21 mouse cellular contexts compared by ENCODE assay signal in genomic region chr3:92364887-92365286, GRCm38 (mm10). TPM values are rescaled to one million over a fixed set of nuclear protein-coding genes. Genes with fewer than 3 reads are reported as not detected.
"Had no signal": no experiment of that assay in that cellular context is flagged by ENCODE, and none has a peak within 500 bp of the region (broad histone marks: within the 10 kb centered on the region; RNA-seq: fewer than 3 reads in every experiment).

TSS of gene Sprr2f (plus strand) at chr3:92365187.

- H3K9ac ChIP-seq: neural tube, embryonic 15.5 days; stomach, embryonic 15.5 days had no signal

- H3K27me3 ChIP-seq: neural tube, embryonic 15.5 days; stomach, embryonic 15.5 days had no signal

- H3K27ac ChIP-seq: neural tube, embryonic 15.5 days; stomach, embryonic 15.5 days; stomach, postnatal 0 days had no signal

- H3K9me3 ChIP-seq: neural tube, embryonic 15.5 days; stomach, embryonic 15.5 days had no signal

- H3K4me3 ChIP-seq: neural tube, embryonic 15.5 days; stomach, embryonic 15.5 days had no signal

- H3K4me2 ChIP-seq: neural tube, embryonic 15.5 days; stomach, embryonic 15.5 days had no signal

- DNase-seq: retina, postnatal 1 day; right cerebral cortex, adult 18-20 months; right cerebral cortex, postnatal 14 days; right cerebral cortex, postnatal 25 days; right cerebral cortex, postnatal 4 days; spleen, adult 18-20 months; thymus, adult 18-20 months; thymus, adult 2 months; thymus, postnatal 14 days; thymus, postnatal 25 days; thymus, postnatal 36 days; thymus, postnatal 4 days had no signal

- H3K4me1 ChIP-seq: neural tube, embryonic 15.5 days; stomach, embryonic 15.5 days had no signal

- H3K36me3 ChIP-seq: neural tube, embryonic 15.5 days; stomach, embryonic 15.5 days had no signal

RNA-seq across cellular contexts. Expression of gene Sprr2f, which starts in this region (rescaled TPM):
- polyA plus RNA-seq: neural tube, embryonic 14.5 days; neural tube, embryonic 15.5 days; small intestine, adult 2 months; spleen, adult 2 months; stomach, embryonic 14.5 days; stomach, embryonic 15.5 days; stomach, embryonic 16.5 days; testis, adult 2 months had no signal
